10 mouse cellular contexts compared by ENCODE assay signal in genomic region chr1:189661856-189662255, GRCm38 (mm10). TPM values are rescaled to one million over a fixed set of nuclear protein-coding genes. Genes with fewer than 3 reads are reported as not detected.
DNase-seq lines count a peak whose midpoint lies in the region; ATAC-seq and TF ChIP-seq lines count a peak whose summit lies in the region.
"Had no signal": no experiment of that assay in that cellular context is flagged by ENCODE, and none has a peak within 500 bp of the region (broad histone marks: within the 10 kb centered on the region; RNA-seq: fewer than 3 reads in every experiment).

No protein-coding gene starts in this region.

- no peak overlapping the region for H3K9ac ChIP-seq in forebrain, postnatal 0 days
- no peak overlapping the region for H3K9ac ChIP-seq in forebrain, embryonic 16.5 days (replicated peaks; ENCODE audit: low read depth, low read length)
- no peak overlapping the region for H3K9ac ChIP-seq in lung, embryonic 14.5 days
- H3K9ac ChIP-seq: hindbrain, embryonic 15.5 days had no signal

- DNase-seq in forebrain, postnatal 0 days, result peak; percentile 56
- DNase-seq in lung, embryonic 14.5 days, result peak; percentile 79
- DNase-seq in lung, adult 2 months, result no peak
- DNase-seq in T-cell, adult 2 months (ENCODE audit: low spot score), result peak; percentile 14
- DNase-seq in forelimb bud, embryonic 11.5 days (ENCODE audit: low read depth, low spot score), result peak; percentile 29
- no peak for DNase-seq in layer of hippocampus, adult 8-10 months (ENCODE audit: low spot score in 2 of 2)

- no peaks in the 10 kb centered on the region for H3K27me3 ChIP-seq in forebrain, postnatal 0 days (ENCODE audit: insufficient read depth, low read length)
- H3K27me3 ChIP-seq in forebrain, embryonic 16.5 days (replicated peaks; ENCODE audit: control insufficient read depth, insufficient read depth, low read length), result no peaks in the 10 kb centered on the region
- no peaks in the 10 kb centered on the region for H3K27me3 ChIP-seq in lung, embryonic 14.5 days (ENCODE audit: insufficient read depth, low read length)
- H3K27me3 ChIP-seq: hindbrain, embryonic 15.5 days had no signal

- no peaks in the 10 kb centered on the region for H3K36me3 ChIP-seq in forebrain, postnatal 0 days (ENCODE audit: insufficient read depth)
- no peaks in the 10 kb centered on the region; the same call in 1 of the 2 replicates for H3K36me3 ChIP-seq in forebrain, embryonic 16.5 days (ENCODE audit: control insufficient read depth, insufficient read depth)
- H3K36me3 ChIP-seq in lung, embryonic 14.5 days (ENCODE audit: insufficient read depth), result peaks cover 61% of the 10 kb centered on the region
- H3K36me3 ChIP-seq: hindbrain, embryonic 15.5 days had no signal

- no peak overlapping the region for H3K4me2 ChIP-seq in forebrain, postnatal 0 days (ENCODE audit: low read depth)
- no peak overlapping the region for H3K4me2 ChIP-seq in forebrain, embryonic 16.5 days (ENCODE audit: low read length)
- H3K4me2 ChIP-seq in lung, embryonic 14.5 days, result no peak overlapping the region
- H3K4me2 ChIP-seq: hindbrain, embryonic 15.5 days had no signal

- H3K4me3 ChIP-seq in forebrain, postnatal 0 days (ENCODE audit: low read depth, low read length), result no peak overlapping the region
- H3K4me3 ChIP-seq in forebrain, embryonic 16.5 days (replicated peaks; ENCODE audit: low read length), result no peak overlapping the region
- no peak overlapping the region for H3K4me3 ChIP-seq in lung, embryonic 14.5 days (ENCODE audit: low read depth, low read length)
- H3K4me3 ChIP-seq in lung, adult 2 months (replicated peaks; ENCODE audit: extremely low read depth, low read depth, low read length), result no peak overlapping the region
- H3K4me3 ChIP-seq: hindbrain, embryonic 15.5 days; myocyte had no signal

- H3K4me1 ChIP-seq in forebrain, postnatal 0 days (ENCODE audit: insufficient read depth), result peaks cover 6% of the 10 kb centered on the region; the same call in 1 of the 2 replicates
- H3K4me1 ChIP-seq in forebrain, embryonic 16.5 days (replicated peaks; ENCODE audit: control insufficient read depth, insufficient read depth, low read length), result peaks cover 23% of the 10 kb centered on the region
- no peaks in the 10 kb centered on the region for H3K4me1 ChIP-seq in lung, embryonic 14.5 days (ENCODE audit: insufficient read depth)
- no peaks in the 10 kb centered on the region for H3K4me1 ChIP-seq in lung, adult 2 months (ENCODE audit: control insufficient read depth, insufficient read depth, low read length)
- H3K4me1 ChIP-seq: hindbrain, embryonic 15.5 days had no signal

- no peak for ATAC-seq in forebrain, postnatal 0 days
- ATAC-seq in forebrain, embryonic 16.5 days, result no peak
- no peak for ATAC-seq in lung, embryonic 14.5 days (ENCODE audit: insufficient read depth)
- ATAC-seq in megakaryocyte-erythroid progenitor cell, adult 5-6 weeks (replicated peaks; ENCODE audit: low FRiP score, low TSS enrichment, poor library complexity, severe bottlenecking), result peak; percentile 75

- H3K27ac ChIP-seq in forebrain, postnatal 0 days (ENCODE audit: low read depth, low read length), result no peak overlapping the region
- no peak overlapping the region for H3K27ac ChIP-seq in forebrain, embryonic 16.5 days (ENCODE audit: low read length)
- no peak overlapping the region for H3K27ac ChIP-seq in lung, embryonic 14.5 days (ENCODE audit: low read depth)
- H3K27ac ChIP-seq: hindbrain, embryonic 15.5 days had no signal

- no peaks in the 10 kb centered on the region for H3K9me3 ChIP-seq in forebrain, postnatal 0 days (ENCODE audit: low read length)
- no peaks in the 10 kb centered on the region for H3K9me3 ChIP-seq in forebrain, embryonic 16.5 days (ENCODE audit: control insufficient read depth, low read length)
- H3K9me3 ChIP-seq in lung, embryonic 14.5 days (ENCODE audit: low read depth, low read length), result no peaks in the 10 kb centered on the region
- H3K9me3 ChIP-seq: hindbrain, embryonic 15.5 days had no signal

- peak; percentile 67 for TF ChIP-seq CTCF in forebrain, postnatal 0 days (IDR thresholded peaks at IDR 0.05; ENCODE audit: low read depth)
- TF ChIP-seq CTCF in lung, embryonic 14.5 days (IDR thresholded peaks at IDR 0.05; ENCODE audit: low read depth), result peak; percentile 63
- TF ChIP-seq CTCF in lung, adult 2 months (IDR thresholded peaks at IDR 0.05; ENCODE audit: insufficient read depth, low read length), result no peak

- TF ChIP-seq POLR2A in lung, adult 2 months (IDR thresholded peaks at IDR 0.05; ENCODE audit: borderline replicate concordance, extremely low read depth, low read depth, low read length), result no peak

RNA-seq across cellular contexts. Expression of gene Cenpf, which starts 26.0 kb away (rescaled TPM):
- total RNA-seq in forebrain, postnatal 0 days (2014; rRNA removed), result 3.0 and 6.4 TPM in 2 replicates
- 9.0 and 14.5 TPM in 2 replicates for polyA plus RNA-seq in forebrain, postnatal 0 days (2015; fragmentation: Nextera tagmentation; extraction: Ambion mirVana)
- polyA plus RNA-seq in forebrain, embryonic 16.5 days (2015; fragmentation: Nextera tagmentation; extraction: Ambion mirVana), result 37.9 and 47.8 TPM in 2 replicates
- polyA plus RNA-seq in lung, embryonic 14.5 days (2014; fragmentation: Nextera tagmentation; extraction: Ambion mirVana), result 91.1 and 103 TPM in 2 replicates
- 0.22 and 0.86 TPM in 2 replicates for polyA plus RNA-seq in lung, adult 2 months (2012; rRNA removed)
- total RNA-seq in megakaryocyte-erythroid progenitor cell, adult 5-6 weeks (2014; fragmentation: Nextera tagmentation), result 29.4 and 51.5 TPM in 2 replicates
- 31.2 and 36.0 TPM in 2 replicates for total RNA-seq in megakaryocyte-erythroid progenitor cell, adult 5-6 weeks (2017)
- total RNA-seq in layer of hippocampus, adult 8-10 months (2022), result 1 to 10 TPM in 1 of 4 experiments, under 1 TPM in 3; 0.33 to 1.5 (median 0.54) TPM

Comparison
In these comparisons a context has a peak if more than half of its experiments do, and no peak if none do; other contexts are left out.
1. DNase-seq: peak in forebrain, postnatal 0 days (single experiment), lung, embryonic 14.5 days (single experiment), T-cell, adult 2 months (single experiment) and forelimb bud, embryonic 11.5 days (single experiment); none in lung, adult 2 months (single experiment) and layer of hippocampus, adult 8-10 months (0 of 2).